Mouse (Mus musculus) left cerebral cortex, adult 9 months (tissue): ENCODE results near the gene Fn3k.
A peak's percentile ranks its signal among the peaks of the same experiment; 100 is the strongest.

Experiments
- DNase-seq, 2 experiments: peaks; one replicate each; pipeline ENCODE4 v3.0.0; 2022; ENCODE audit warnings: low spot score in 2 of 2

Fn3k gene

DNA sequence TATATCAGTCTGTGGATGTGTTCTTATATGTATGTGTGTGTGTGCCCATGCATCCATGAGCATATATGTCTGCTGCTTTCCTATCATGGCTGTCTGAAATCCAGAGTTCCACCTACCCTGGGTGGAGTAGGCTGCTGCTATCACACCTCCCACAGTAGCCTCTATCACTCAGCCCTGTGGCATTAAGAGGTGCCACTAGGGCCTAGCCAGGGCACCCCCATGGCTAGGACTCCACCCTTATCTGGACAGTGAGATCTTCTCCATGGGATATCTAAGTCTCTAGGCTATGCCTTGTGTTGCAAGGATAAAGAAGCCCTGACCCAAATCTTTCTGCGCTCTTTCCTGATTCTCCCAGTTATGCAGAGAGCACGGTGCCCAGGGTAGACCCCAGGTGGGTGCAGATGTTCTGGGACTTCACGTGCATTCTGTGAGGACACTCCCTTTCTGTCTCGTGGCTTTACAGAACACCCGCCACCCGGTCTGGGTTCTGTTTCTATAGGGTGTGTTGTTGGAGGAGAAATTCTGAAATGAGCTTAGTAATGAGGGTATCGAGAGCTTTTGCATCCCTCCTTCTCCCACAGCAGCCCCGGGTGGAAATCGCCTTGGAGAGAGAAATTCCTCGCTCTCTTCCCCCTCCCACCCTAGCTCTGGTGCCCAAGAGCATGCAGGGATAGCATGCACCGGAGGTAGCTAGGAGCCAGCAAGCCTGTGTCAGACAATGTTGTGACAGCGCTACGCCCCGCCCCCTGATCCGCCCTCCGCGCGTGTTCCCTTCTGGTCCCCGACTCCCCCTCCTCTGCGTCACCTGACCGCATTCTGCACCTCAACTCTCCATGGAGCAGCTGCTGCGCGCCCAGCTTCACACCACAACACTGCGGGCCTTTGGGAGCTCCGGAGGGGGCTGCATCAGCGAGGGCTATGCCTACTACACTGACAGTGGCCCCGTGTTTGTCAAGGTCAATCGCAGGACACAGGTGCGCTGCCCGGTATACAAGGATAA is at the start of gene Fn3k:
Fn3k (plus strand) TSS at position 758 of the 1,000 bp plus-strand sequence.
- DNase-seq: peak; percentile 94 to 97

- peak; percentile 96 to 97 for DNase-seq
Measured at GRCm38 (mm10) chr11:121387750-121388553, 46.8 kb upstream of the Fn3k start, which contains the start of gene Rab40b. Gene Rab40b, minus strand, starts transcription at chr11:121388251.

DNA sequence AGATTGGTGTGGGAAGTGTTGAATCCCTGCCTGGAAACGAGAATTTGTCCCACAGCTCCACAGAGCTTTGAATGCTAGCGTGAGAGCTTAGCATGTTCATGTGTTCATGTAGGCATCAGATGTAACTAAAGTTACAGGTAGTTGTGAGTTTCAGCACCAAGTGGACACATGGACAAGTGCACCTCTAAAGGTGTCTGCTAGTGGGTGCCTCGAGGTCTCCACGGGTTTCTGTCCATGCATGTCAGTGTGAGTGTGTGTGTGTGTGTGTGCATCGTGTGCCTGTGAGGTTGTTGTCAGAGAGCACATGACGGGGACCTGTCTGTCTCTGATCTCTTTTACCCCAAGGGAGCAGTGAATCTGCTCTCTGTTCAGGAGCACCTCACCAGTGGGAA is 46.2 kb upstream of the Fn3k start:
- no peak for DNase-seq

DNA sequence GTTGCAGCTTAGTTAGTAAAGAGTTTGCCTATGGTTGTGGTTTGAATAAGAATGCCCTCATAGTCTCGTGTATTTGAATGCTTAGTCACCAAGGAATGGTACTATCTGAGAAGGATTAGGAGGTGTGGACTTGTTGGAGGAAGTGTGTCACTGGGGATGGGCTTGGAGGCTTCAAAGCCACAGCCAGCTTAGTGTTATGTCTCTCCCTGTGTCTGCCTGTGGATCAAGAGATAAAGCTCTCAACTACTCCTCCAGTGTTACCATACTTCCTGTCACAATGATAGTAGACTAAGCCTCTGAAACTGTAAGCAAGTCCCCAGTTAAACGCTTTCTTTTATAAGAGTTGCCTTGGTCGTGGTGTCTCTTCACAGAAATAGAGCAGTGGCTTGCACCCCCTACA is 43.9 kb upstream of the Fn3k start:
- DNase-seq: no peak

DNA sequence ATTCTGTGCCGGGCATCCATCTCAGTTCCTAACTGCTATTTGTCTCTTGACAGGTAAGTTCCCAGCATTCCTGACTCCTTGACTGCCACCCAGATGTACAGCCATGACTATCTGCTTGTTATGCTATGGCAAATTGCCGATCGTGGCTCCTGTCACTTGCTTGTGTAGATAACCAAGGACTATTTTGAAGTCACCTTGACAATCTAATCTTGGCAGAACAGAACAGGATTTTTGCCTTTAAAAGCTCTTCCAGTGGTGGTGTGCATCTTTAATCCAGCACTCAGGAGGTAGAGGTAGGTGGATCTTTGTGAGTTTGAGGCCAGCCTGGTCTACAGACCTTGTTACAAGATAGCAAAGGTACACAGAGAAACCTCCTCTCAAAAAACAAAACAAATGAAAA is 42.3 kb upstream of the Fn3k start:
- no peak for DNase-seq

DNA sequence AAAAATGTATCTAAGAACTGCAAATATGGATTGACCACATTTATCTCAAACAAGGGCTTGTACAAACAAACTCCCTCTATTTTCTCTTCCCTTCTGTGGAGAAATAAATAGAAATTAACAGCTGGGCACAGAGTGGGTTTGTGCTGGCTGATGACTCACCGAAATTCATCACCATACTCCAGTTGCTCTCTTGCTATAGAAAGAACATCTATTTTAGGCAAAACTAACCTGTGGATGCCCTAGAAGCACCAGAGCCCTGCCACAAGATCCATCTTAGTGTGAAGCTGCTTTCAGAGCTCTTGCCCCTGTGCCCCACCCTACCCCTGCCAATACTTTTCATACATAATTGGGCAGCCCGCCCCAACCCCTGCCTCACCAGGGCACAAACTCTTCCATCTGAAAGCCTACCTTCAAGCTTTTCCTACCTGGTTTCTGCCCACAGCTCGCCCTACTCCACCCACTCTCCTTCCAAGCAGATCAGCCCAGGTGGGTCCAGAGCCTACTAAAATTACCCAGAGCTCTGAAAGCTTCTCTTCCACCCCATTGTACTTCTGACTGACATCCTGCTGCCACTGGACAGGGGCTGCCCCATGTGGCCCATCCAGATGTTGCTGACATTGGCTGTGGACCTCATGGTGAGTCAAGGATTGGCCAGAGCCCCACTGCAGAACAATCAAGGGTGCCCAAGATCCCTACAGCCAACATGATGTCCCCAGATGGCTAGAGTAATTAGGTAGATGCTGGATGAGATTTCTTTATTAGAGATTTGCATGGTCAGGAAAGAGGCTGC is 27.2 kb upstream of the Fn3k start:
- peak; percentile 64 to 81 for DNase-seq

GRCm38 (mm10) chr11:121414762-121415161 is 20.0 kb upstream of the Fn3k start:
- DNase-seq: no peak

DNA sequence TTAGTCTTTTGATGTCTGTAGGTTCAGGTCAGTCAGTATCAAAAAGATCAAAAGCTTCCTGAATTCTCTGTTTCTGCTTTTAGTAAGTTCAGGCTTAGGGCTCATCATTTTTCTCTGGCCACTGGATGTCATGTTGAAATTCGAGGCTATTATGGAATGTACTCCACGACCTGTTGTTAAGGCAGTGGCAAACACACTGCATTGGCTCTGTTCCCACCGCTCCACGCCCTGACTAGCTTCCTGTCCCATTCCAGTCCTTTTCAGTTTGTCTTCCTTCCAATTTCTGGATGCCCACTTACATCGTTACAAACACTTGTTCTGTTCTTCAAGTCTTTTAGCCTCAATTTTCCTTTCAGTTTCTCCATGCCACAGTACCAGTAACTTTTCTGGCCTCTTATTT is 19.4 kb upstream of the Fn3k start:
- no peak for DNase-seq

GRCm38 (mm10) chr11:121417971-121418370 is 16.7 kb upstream of the Fn3k start:
- DNase-seq: no peak

DNA sequence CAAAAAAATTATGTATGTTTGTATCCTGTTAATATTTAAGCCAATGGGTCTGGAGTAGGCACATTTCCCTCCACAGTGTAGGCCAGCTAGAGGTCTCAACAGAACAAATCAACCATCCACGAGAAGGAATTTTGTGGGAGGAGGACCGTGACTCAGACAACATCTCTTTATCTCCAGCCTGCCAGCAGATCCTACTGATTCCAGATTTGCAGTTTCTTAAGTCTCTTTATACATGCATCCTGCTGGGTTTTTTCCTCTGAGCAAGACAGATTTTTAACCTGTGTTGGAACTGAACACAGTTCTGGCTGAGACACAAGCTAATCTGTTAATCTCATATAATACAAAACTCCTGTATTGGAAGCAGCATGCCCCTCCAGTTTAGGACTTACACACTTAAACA is 15.8 kb upstream of the Fn3k start:
- peak in 1 of 2 experiments; percentile 44 for DNase-seq

DNA sequence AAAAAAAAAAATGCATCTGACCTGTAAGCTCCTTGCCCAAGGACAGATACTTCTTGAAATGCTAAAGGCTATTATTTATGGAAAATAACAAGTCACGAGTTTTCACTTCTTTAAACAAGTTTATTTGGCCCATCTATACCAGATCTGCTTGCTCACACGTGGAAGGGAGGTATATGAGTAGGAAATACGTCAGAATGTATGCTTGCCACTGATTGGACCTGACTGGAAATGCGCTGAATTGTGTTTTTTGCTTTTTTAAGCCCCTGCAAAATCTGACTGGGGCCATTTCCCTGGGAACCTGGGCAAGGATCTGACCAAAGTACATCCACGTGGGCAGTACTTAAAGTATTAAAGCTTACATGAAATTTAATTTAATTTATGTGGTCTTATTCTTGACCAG is 14.3 kb upstream of the Fn3k start:
- no peak for DNase-seq

DNA sequence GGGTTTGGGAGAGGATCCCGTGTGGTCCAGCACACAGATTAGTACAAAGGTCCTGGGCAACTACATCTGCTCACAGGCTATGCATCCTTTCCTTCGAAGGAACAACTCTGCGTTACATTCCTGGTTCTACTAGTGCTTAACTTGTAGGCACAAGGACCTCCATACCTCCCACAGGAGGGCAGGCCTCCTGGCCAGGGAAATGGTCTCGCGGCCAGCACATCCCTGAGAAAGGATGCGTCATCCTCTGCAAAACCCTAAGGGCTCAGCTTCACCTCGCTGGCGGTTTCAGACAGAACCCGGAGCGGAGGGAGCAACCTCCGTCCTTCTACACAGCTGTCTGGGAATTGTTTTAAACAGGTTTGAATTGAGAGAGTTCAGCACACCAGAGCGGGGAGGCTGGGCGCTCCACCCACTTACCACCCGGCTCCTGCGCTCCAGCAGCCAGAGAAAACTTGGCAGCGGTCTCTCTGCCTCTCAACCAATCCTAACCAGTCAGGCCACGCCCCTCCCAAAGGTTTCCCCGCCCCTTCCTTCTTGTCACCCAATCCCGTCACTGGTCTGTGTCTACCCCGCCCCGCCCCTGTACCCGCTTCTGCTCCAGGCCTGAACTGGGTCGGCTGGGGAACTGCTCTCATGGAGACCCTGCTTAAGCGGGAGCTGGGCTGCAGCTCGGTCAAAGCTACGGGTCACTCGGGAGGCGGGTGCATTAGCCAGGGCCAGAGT is 13.7 kb upstream of the Fn3k start, which contains the start of gene Fn3krp:
Fn3krp (plus strand) TSS at position 572 of the 723 bp plus-strand sequence.
- DNase-seq: peak; percentile 96 to 99

GRCm38 (mm10) chr11:121421553-121422173 is 13.1 kb upstream of the Fn3k start:
- no peak for DNase-seq

DNA sequence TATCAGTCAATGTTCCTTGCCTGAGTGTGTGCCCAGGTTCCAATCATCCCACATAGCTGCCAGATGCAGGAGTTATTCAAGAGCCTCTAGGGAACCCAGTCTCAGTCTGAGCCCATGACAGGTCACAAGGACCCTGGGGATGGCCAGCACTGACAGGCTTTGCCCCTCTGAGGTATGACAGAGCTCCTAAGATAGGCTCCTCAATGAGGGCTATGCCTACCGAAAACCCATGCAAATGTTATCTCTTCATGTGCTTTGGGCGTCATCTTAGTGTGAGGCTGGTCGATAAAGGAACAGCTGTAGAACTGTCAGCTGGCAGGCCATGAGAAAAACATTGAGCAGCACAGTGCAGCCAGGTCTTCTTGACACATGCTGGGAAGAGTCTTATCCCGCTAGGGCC is 1.3 kb upstream of the Fn3k start:
- DNase-seq: no peak

- DNase-seq: no peak
Measured at GRCm38 (mm10) chr11:121437236-121437635, 2.5 kb downstream of the Fn3k start.

- DNase-seq: no peak
Measured at GRCm38 (mm10) chr11:121439686-121440292, 5.1 kb downstream of the Fn3k start.

GRCm38 (mm10) chr11:121441653-121442052 is 6.9 kb downstream of the Fn3k start:
- DNase-seq: no peak

DNA sequence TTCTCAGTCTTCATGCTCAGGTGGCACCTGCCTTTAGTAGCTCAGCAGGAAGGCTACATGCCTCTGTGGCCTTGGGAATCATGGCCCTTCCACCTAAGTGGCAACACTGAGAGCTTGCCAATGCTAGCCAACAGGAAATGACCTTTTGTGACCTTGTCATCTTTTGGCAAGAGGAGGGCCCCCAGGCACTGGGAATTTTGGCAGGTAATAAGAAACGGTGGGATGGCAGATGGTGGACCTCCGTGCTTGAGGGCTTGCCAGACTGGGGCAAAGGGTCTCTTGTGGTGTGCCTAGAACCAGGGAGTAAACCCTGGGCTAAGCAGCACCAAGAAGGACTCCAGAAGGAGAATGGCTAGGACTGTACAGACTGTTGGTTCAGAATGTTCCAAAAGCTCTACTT is 7.4 kb downstream of the Fn3k start:
- DNase-seq: no peak

DNA sequence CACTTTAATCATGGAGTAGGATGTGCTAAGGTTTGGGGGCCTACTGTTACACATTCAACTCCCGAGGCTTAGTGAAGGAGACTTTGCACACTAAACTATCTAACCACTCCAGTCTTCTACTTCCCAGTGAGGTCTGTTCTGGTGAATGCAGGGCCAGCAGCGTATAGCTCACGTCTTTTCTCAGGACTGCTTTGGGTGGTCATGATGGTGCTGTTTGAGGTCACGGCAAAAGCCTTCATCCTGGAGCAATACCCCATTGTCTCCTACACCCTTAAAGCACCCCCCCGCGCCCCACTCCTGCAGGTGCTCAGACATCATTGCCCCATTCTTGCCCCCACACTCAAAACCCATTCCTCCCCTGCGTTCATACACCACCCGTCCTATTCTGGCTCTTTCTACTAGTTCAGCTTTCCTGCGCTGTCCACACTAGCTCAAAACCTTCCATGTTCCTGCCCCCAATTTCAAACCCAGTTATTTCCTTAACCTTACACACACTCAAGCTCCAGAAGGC is 16.6 kb downstream of the Fn3k start:
- DNase-seq: no peak
